Mouse (Mus musculus): ENCODE results near the gene Krcc1. TPM values are rescaled to one million over a fixed set of nuclear protein-coding genes. Genes with fewer than 3 reads are reported as not detected.

Gene Krcc1
- polyA plus RNA-seq (2015; fragmentation: Nextera tagmentation; extraction: Ambion mirVana), result 70.8 and 72.0 TPM in 2 replicates

DNA sequence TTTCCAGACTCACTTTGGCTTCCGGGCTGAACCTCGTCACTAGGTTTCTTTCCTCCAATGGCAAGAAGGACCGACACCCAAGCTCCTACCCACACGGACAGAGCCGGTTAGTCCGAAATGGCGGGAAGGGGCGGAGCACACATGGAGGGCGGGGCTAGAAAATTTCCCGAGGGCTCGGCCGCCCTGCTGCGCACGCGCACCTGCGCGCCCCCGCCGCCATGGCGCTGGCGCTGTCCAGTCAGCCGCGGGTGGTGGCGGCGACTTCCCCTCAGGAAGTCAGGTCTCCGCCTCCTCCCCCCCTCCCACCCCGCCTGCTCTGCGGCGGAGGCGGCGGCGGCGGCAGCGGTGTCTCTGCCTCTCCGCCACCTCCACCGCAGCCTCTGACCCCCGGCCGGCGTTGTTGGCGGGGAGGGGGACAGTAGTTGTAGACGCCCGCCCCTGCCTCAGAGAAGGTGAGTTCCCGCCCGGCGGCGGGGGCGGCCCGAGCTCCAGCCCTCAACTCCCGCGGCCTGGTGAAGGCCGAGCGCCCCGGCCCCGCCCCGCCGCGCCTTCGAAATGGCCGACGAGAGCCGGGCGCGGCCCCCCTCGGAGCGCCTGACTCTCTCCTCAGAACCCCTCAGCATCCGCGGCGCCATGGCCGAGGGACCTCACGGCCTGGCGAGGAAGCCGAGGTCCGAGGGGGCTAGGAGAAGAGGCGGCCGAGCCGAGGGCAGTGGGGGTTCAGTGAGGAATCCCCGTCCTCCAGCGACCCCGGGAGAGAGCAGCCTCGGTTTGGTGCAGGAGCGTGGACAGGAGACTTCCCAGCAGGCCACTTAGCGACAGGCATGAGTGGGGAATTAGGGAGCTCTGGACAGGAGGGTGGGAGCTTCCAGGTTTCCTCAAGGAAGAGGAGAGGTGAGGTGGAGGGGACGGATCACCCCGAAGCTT, at the start of gene Krcc1:
Krcc1 (plus strand) TSS at position 289 of the 927 bp plus-strand sequence.
- Histone ChIP-seq H3K27ac (ENCODE audit: low read length) (peak within 1 kb of the TSS; percentile 98), H3K9ac (ENCODE audit: low read depth, low read length) (peak within 1 kb of the TSS; percentile 100), H3K4me3 (ENCODE audit: low read length) (peak within 1 kb of the TSS; percentile 92), H3K9me3 (ENCODE audit: control insufficient read depth, low read length) (no peaks in the 10 kb centered on the region), H3K36me3 (ENCODE audit: control insufficient read depth, insufficient read depth, low read length) (no peaks in the 10 kb centered on the region), H3K27me3 (replicated peaks; ENCODE audit: control insufficient read depth, insufficient read depth, low read length) (no peaks in the 10 kb centered on the region), H3K4me2 (ENCODE audit: low read depth, low read length) (peak within 1 kb of the TSS; percentile 87), H3K4me1 (ENCODE audit: control insufficient read depth, insufficient read depth, low read length) (peaks cover 15% of the 10 kb centered on the region)
- peak; percentile 93 for ATAC-seq
- under 1% methylated on average over 77 of the region's 84 CpGs for WGBS

DNA sequence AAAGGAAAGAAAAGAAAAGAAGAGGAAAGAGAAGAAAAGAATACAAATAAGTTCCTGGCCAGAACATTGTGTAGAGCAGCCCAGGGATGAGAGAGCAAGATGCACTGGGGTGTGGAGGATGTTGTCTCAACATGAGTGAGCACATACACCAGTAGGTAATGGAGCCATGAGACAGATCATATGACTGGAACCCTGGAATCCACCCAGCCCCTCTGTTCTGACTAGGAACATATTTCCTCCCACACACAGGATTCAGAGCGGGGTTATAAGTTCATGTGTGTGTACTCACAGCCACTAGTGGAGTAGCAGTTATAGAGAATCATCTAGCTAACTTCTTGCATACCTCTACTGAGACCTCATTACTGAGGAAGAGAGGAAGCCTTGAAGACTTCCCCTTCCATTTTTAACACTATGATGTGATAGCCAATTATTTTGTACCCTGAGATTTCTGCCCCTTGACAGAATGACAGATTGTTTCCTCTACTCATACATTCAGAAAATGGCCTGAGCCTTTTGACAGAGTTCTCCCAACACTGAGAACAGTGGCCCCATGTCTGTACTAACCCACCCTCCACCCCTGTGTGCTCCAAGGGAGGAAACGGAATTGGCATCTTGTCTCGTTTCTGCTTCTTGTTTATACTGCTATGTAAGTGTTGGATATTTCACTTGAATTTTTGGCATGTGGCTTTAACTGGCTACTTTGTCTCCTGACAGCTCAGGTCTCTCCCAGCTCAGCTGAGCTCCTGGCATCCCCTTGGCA, 47.1 kb upstream of the Krcc1 start:
- no peak overlapping the region for H3K27ac ChIP-seq (ENCODE audit: low read length)
- H3K9me3 ChIP-seq (ENCODE audit: control insufficient read depth, low read length), result no peaks in the 10 kb centered on the region
- ATAC-seq, result 0 out of 2 replicates have a peak, but pooled peaks have one; percentile 21
- no peaks in the 10 kb centered on the region for H3K27me3 ChIP-seq (replicated peaks; ENCODE audit: control insufficient read depth, insufficient read depth, low read length)
- H3K9ac ChIP-seq (ENCODE audit: low read depth, low read length), result no peak overlapping the region
- H3K36me3 ChIP-seq (ENCODE audit: control insufficient read depth, insufficient read depth, low read length), result no peaks in the 10 kb centered on the region
- H3K4me3 ChIP-seq (ENCODE audit: low read length), result no peak overlapping the region
- no peak overlapping the region for H3K4me2 ChIP-seq (ENCODE audit: low read depth, low read length)
- WGBS, result 55% methylated on average over 3 of the region's 3 CpGs
- H3K4me1 ChIP-seq (ENCODE audit: control insufficient read depth, insufficient read depth, low read length), result peaks cover 7% of the 10 kb centered on the region; the same call in 1 of the 2 replicates

DNA sequence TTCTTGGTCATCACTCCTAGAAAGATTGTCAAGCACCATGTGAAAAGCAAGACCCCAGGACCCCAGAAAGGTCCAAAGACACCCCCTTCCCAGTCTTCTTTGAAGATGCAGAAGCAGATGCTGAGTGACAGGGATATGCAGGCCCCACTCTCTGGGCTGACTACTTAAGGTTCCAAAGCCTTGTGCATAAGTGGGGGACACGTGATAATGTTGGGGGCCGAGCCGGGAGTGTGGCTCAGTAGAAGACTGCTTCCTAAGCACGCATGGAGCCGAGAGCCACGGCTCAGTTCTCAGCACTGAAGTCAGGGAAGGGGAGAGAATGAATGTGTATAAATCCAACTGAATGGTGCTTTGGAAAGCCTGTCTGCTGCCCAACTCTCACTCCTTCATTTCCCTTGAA, 44.9 kb upstream of the Krcc1 start:
- Histone ChIP-seq H3K9ac (ENCODE audit: low read depth, low read length) (no peak overlapping the region), H3K9me3 (ENCODE audit: control insufficient read depth, low read length) (no peaks in the 10 kb centered on the region), H3K4me3 (ENCODE audit: low read length) (no peak overlapping the region), H3K36me3 (ENCODE audit: control insufficient read depth, insufficient read depth, low read length) (no peaks in the 10 kb centered on the region), H3K4me2 (ENCODE audit: low read depth, low read length) (no peak overlapping the region), H3K27ac (ENCODE audit: low read length) (no peak overlapping the region), H3K4me1 (ENCODE audit: control insufficient read depth, insufficient read depth, low read length) (peaks cover 7% of the 10 kb centered on the region; the same call in 1 of the 2 replicates), H3K27me3 (replicated peaks; ENCODE audit: control insufficient read depth, insufficient read depth, low read length) (no peaks in the 10 kb centered on the region)
- WGBS, result 43% methylated on average over 6 of the region's 6 CpGs
- ATAC-seq, result no peak

GRCm38 (mm10) chr6:71227157-71227770, 44.2 kb upstream of the Krcc1 start:
- ATAC-seq, result peak; percentile 48
- Histone ChIP-seq H3K9me3 (ENCODE audit: control insufficient read depth, low read length) (no peaks in the 10 kb centered on the region), H3K36me3 (ENCODE audit: control insufficient read depth, insufficient read depth, low read length) (no peaks in the 10 kb centered on the region), H3K4me3 (ENCODE audit: low read length) (no peak overlapping the region), H3K27me3 (replicated peaks; ENCODE audit: control insufficient read depth, insufficient read depth, low read length) (no peaks in the 10 kb centered on the region), H3K4me1 (ENCODE audit: control insufficient read depth, insufficient read depth, low read length) (peaks cover 7% of the 10 kb centered on the region; the same call in 1 of the 2 replicates), H3K9ac (ENCODE audit: low read depth, low read length) (no peak overlapping the region), H3K4me2 (ENCODE audit: low read depth, low read length) (no peak overlapping the region), H3K27ac (ENCODE audit: low read length) (no peak overlapping the region)
- 11% methylated on average over 7 of the region's 7 CpGs for WGBS

GRCm38 (mm10) chr6:71235121-71235520, 36.4 kb upstream of the Krcc1 start:
- Histone ChIP-seq H3K27ac (ENCODE audit: low read length) (peak overlapping the region; percentile 51; the same call in 1 of the 2 replicates), H3K9me3 (ENCODE audit: control insufficient read depth, low read length) (no peaks in the 10 kb centered on the region), H3K4me3 (ENCODE audit: low read length) (no peak overlapping the region), H3K36me3 (ENCODE audit: control insufficient read depth, insufficient read depth, low read length) (no peaks in the 10 kb centered on the region), H3K4me1 (ENCODE audit: control insufficient read depth, insufficient read depth, low read length) (no peaks in the 10 kb centered on the region; the same call in 1 of the 2 replicates), H3K27me3 (replicated peaks; ENCODE audit: control insufficient read depth, insufficient read depth, low read length) (no peaks in the 10 kb centered on the region), H3K4me2 (ENCODE audit: low read depth, low read length) (no peak overlapping the region), H3K9ac (ENCODE audit: low read depth, low read length) (no peak overlapping the region)
- ATAC-seq, result no peak
- 76% methylated on average over 13 of the region's 13 CpGs for WGBS

GRCm38 (mm10) chr6:71235944-71236343, 35.5 kb upstream of the Krcc1 start:
- no peak overlapping the region for H3K9ac ChIP-seq (ENCODE audit: low read depth, low read length)
- peak; percentile 63 for ATAC-seq
- WGBS, result 48% methylated on average over 3 of the region's 3 CpGs
- H3K27ac ChIP-seq (ENCODE audit: low read length), result peak overlapping the region; percentile 51
- H3K4me1 ChIP-seq (ENCODE audit: control insufficient read depth, insufficient read depth, low read length), result no peaks in the 10 kb centered on the region; the same call in 1 of the 2 replicates
- no peaks in the 10 kb centered on the region for H3K27me3 ChIP-seq (replicated peaks; ENCODE audit: control insufficient read depth, insufficient read depth, low read length)
- no peaks in the 10 kb centered on the region for H3K36me3 ChIP-seq (ENCODE audit: control insufficient read depth, insufficient read depth, low read length)
- no peak overlapping the region for H3K4me3 ChIP-seq (ENCODE audit: low read length)
- no peaks in the 10 kb centered on the region for H3K9me3 ChIP-seq (ENCODE audit: control insufficient read depth, low read length)
- no peak overlapping the region for H3K4me2 ChIP-seq (ENCODE audit: low read depth, low read length)

GRCm38 (mm10) chr6:71236506-71236905, 35.0 kb upstream of the Krcc1 start:
- Histone ChIP-seq H3K4me2 (ENCODE audit: low read depth, low read length) (0 out of 2 replicates have a peak overlapping the region, but pooled peaks have one; percentile 15), H3K36me3 (ENCODE audit: control insufficient read depth, insufficient read depth, low read length) (no peaks in the 10 kb centered on the region), H3K9me3 (ENCODE audit: control insufficient read depth, low read length) (no peaks in the 10 kb centered on the region), H3K27me3 (replicated peaks; ENCODE audit: control insufficient read depth, insufficient read depth, low read length) (no peaks in the 10 kb centered on the region), H3K4me1 (ENCODE audit: control insufficient read depth, insufficient read depth, low read length) (no peaks in the 10 kb centered on the region; the same call in 1 of the 2 replicates), H3K9ac (ENCODE audit: low read depth, low read length) (no peak overlapping the region), H3K27ac (ENCODE audit: low read length) (peak overlapping the region; percentile 4), H3K4me3 (ENCODE audit: low read length) (no peak overlapping the region)
- peak; percentile 90 for ATAC-seq
- 60% methylated on average over 6 of the region's 6 CpGs for WGBS

GRCm38 (mm10) chr6:71237031-71237431, 34.4 kb upstream of the Krcc1 start:
- H3K9ac ChIP-seq (ENCODE audit: low read depth, low read length), result no peak overlapping the region
- H3K4me1 ChIP-seq (ENCODE audit: control insufficient read depth, insufficient read depth, low read length), result no peaks in the 10 kb centered on the region; the same call in 1 of the 2 replicates
- H3K36me3 ChIP-seq (ENCODE audit: control insufficient read depth, insufficient read depth, low read length), result no peaks in the 10 kb centered on the region
- ATAC-seq, result peak; percentile 75
- no peaks in the 10 kb centered on the region for H3K27me3 ChIP-seq (replicated peaks; ENCODE audit: control insufficient read depth, insufficient read depth, low read length)
- H3K9me3 ChIP-seq (ENCODE audit: control insufficient read depth, low read length), result no peaks in the 10 kb centered on the region
- H3K4me2 ChIP-seq (ENCODE audit: low read depth, low read length), result 0 out of 2 replicates have a peak overlapping the region, but pooled peaks have one; percentile 15
- peak overlapping the region; percentile 4 for H3K27ac ChIP-seq (ENCODE audit: low read length)
- H3K4me3 ChIP-seq (ENCODE audit: low read length), result no peak overlapping the region
- 62% methylated on average over 6 of the region's 6 CpGs for WGBS

Data from intestine, embryonic 16.5 days (tissue).